25 mouse cellular contexts compared by ENCODE assay signal in genomic region chr14:20985482-20985881, GRCm38 (mm10). TPM values are rescaled to one million over a fixed set of nuclear protein-coding genes. Genes with fewer than 3 reads are reported as not detected.
DNase-seq lines count a peak whose midpoint lies in the region; ATAC-seq and TF ChIP-seq lines count a peak whose summit lies in the region.
"Had no signal": no experiment of that assay in that cellular context is flagged by ENCODE, and none has a peak within 500 bp of the region (broad histone marks: within the 10 kb centered on the region; RNA-seq: fewer than 3 reads in every experiment).

No protein-coding gene starts in this region.

- H3K27me3 ChIP-seq in kidney, adult 2 months (replicated peaks; ENCODE audit: control insufficient read depth, insufficient read depth, low read length): no peaks in the 10 kb centered on the region
- no peaks in the 10 kb centered on the region for H3K27me3 ChIP-seq in kidney, embryonic 15.5 days
- H3K27me3 ChIP-seq: forebrain, embryonic 12.5 days; heart, embryonic 15.5 days; hindbrain, embryonic 15.5 days; limb, embryonic 13.5 days; megakaryocyte, embryonic 14.5 days; midbrain, embryonic 15.5 days; Patski had no signal

- no peaks in the 10 kb centered on the region for H3K9me3 ChIP-seq in kidney, embryonic 15.5 days (replicated peaks)
- H3K9me3 ChIP-seq: forebrain, embryonic 12.5 days; heart, embryonic 15.5 days; hindbrain, embryonic 15.5 days; limb, embryonic 13.5 days; megakaryocyte, embryonic 14.5 days; midbrain, embryonic 15.5 days had no signal

- no peak for ATAC-seq in kidney, embryonic 15.5 days (replicated peaks; ENCODE audit: low FRiP score)
- no peak for ATAC-seq in erythroid progenitor cell, adult 5-6 weeks (replicated peaks; ENCODE audit: low FRiP score, poor library complexity, severe bottlenecking)
- ATAC-seq: intestine, embryonic 16.5 days; midbrain, embryonic 15.5 days; Patski had no signal

- peaks cover 7% of the 10 kb centered on the region; the same call in 1 of the 2 replicates for H3K4me1 ChIP-seq in kidney, adult 2 months (ENCODE audit: control insufficient read depth, insufficient read depth, low read length)
- no peaks in the 10 kb centered on the region for H3K4me1 ChIP-seq in kidney, embryonic 15.5 days
- H3K4me1 ChIP-seq: hindbrain, embryonic 15.5 days; limb, embryonic 13.5 days; midbrain, embryonic 15.5 days had no signal

- H3K9ac ChIP-seq in kidney, embryonic 15.5 days: no peak overlapping the region
- H3K9ac ChIP-seq: forebrain, embryonic 12.5 days; heart, embryonic 15.5 days; hindbrain, embryonic 15.5 days; limb, embryonic 13.5 days; liver, embryonic 14.5 days; midbrain, embryonic 15.5 days had no signal

- H3K27ac ChIP-seq in kidney, adult 2 months (ENCODE audit: insufficient read depth, low read depth, low read length): no peak overlapping the region
- H3K27ac ChIP-seq in kidney, embryonic 15.5 days: no peak overlapping the region
- H3K27ac ChIP-seq: forebrain, embryonic 12.5 days; heart, embryonic 15.5 days; hindbrain, embryonic 15.5 days; limb, embryonic 13.5 days; liver, embryonic 14.5 days; midbrain, embryonic 15.5 days had no signal

- 40% methylated on average over 3 of the region's 3 CpGs for WGBS in kidney, adult 2 months
- 34% methylated on average over 3 of the region's 3 CpGs for WGBS in kidney, embryonic 15.5 days

- no peak for TF ChIP-seq CTCF in kidney, adult 2 months (conservative IDR thresholded peaks at IDR 0.05; ENCODE audit: insufficient read depth, insufficient read length, low read depth, low read length)

- peak; percentile 66 for DNase-seq in adrenal gland, adult 2 months
- no peak for DNase-seq in adrenal gland, postnatal 4 days (ENCODE audit: low spot score in 2 of 2)
- DNase-seq in kidney, adult 2 months: peak; percentile 62
- peak; percentile 72 for DNase-seq in 3T3-L1 (ENCODE audit: low read depth, low spot score)
- DNase-seq in NIH3T3 (ENCODE audit: low read depth): peak; percentile 40
- DNase-seq in gastrocnemius, adult 8-10 months (ENCODE audit: low spot score in 2 of 2): no peak
- DNase-seq: cerebellum, adult 9-11 months; gastrocnemius, postnatal 10 days; heart, postnatal 4 days; lung, postnatal 14 days; right cerebral cortex, postnatal 14 days; spleen, adult 18-20 months; thymus, postnatal 4 days had no signal

- no peak overlapping the region for H3K4me2 ChIP-seq in kidney, embryonic 15.5 days
- H3K4me2 ChIP-seq: forebrain, embryonic 12.5 days; heart, embryonic 15.5 days; hindbrain, embryonic 15.5 days; limb, embryonic 13.5 days; midbrain, embryonic 15.5 days had no signal

- TF ChIP-seq POLR2A in kidney, adult 2 months (IDR thresholded peaks at IDR 0.05; ENCODE audit: low read depth, low read length): no peak

- peaks cover 6% of the 10 kb centered on the region for H3K36me3 ChIP-seq in kidney, adult 2 months (ENCODE audit: control insufficient read depth, insufficient read depth, low read length)
- peaks cover 31% of the 10 kb centered on the region; the same call in 1 of the 2 replicates for H3K36me3 ChIP-seq in kidney, embryonic 15.5 days
- H3K36me3 ChIP-seq: forebrain, embryonic 12.5 days; midbrain, embryonic 15.5 days had no signal

- no peak overlapping the region for H3K4me3 ChIP-seq in kidney, adult 2 months (ENCODE audit: insufficient read depth, low read depth, low read length)
- no peak overlapping the region for H3K4me3 ChIP-seq in kidney, embryonic 15.5 days (replicated peaks)
- H3K4me3 ChIP-seq: forebrain, embryonic 12.5 days; heart, embryonic 15.5 days; hindbrain, embryonic 15.5 days; limb, embryonic 13.5 days; megakaryocyte, embryonic 14.5 days; midbrain, embryonic 15.5 days; myocyte had no signal

RNA-seq across cellular contexts. Expression of gene Vcl, which starts 56.3 kb away (rescaled TPM):
- total RNA-seq in adrenal gland, adult 2 months (2021): 100 to 1,000 TPM in 1 of 2 experiments, 10 to 100 TPM in 1; 69.9 to 122 TPM
- polyA plus RNA-seq in adrenal gland, adult 2 months (2012; rRNA removed): 31.1 and 36.4 TPM in 2 replicates
- 10 to 100 TPM; 86.9 to 90.2 TPM for total RNA-seq in adrenal gland, postnatal 4 days (2021)
- 30.6 and 33.1 TPM in 2 replicates for polyA plus RNA-seq in kidney, adult 2 months (2012; rRNA removed)
- polyA plus RNA-seq in kidney, embryonic 15.5 days (2015; fragmentation: Nextera tagmentation; extraction: Ambion mirVana): 46.4 and 51.3 TPM in 2 replicates
- 37.5 and 45.3 TPM in 2 replicates for total RNA-seq in erythroid progenitor cell, adult 5-6 weeks (2015; ENCODE audit: low replicate concordance)
- 32.4 and 38.9 TPM in 2 replicates for total RNA-seq in erythroid progenitor cell, adult 5-6 weeks (2017; ENCODE audit: low replicate concordance)
- total RNA-seq in gastrocnemius, adult 8-10 months (2022): 10 to 100 TPM; 62.2 to 64.9 (median 63.9) TPM

Comparison
In these comparisons a context has a peak if more than half of its experiments do, and no peak if none do; other contexts are left out.
1. DNase-seq: peak in adrenal gland, adult 2 months (single experiment), kidney, adult 2 months (single experiment), 3T3-L1 (single experiment) and NIH3T3 (single experiment); none in adrenal gland, postnatal 4 days (0 of 2) and gastrocnemius, adult 8-10 months (0 of 2).